Mouse (Mus musculus) urinary bladder, adult 18-20 months (tissue): ENCODE measurements at regions not wholly inside any gene's neighbourhood (a gene's known extent, or its start where the extent isn't known, plus 50 kb on each side); places are given as distances from the start of the nearest gene placed in this dataset.

Experiments
- DNase-seq, 2 experiments: peaks; one replicate each; pipeline ENCODE4 v3.0.0; 2022; ENCODE audit warnings: low spot score in 2 of 2, mixed read lengths in 2 of 2

DNA sequence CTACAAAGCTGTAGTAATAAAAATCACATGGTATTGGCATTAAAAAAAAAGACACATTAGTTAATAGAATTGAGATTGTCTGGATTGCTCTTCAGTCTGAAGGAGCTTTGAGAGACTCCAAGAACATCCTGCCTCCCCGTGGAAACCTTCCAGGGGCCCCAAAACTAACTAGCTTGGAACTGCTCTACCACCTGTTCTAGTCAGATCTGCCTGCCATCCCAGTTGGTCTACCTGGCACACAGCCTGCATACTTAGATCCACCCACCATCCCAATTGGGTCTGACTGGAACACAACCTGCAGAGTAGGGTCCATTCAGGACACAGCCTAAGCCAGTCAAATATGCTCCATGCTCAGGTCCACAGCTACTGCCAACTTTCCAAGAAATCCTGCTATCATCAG, 503.6 kb downstream of the Rapgef2 start:
- DNase-seq: no peak

DNA sequence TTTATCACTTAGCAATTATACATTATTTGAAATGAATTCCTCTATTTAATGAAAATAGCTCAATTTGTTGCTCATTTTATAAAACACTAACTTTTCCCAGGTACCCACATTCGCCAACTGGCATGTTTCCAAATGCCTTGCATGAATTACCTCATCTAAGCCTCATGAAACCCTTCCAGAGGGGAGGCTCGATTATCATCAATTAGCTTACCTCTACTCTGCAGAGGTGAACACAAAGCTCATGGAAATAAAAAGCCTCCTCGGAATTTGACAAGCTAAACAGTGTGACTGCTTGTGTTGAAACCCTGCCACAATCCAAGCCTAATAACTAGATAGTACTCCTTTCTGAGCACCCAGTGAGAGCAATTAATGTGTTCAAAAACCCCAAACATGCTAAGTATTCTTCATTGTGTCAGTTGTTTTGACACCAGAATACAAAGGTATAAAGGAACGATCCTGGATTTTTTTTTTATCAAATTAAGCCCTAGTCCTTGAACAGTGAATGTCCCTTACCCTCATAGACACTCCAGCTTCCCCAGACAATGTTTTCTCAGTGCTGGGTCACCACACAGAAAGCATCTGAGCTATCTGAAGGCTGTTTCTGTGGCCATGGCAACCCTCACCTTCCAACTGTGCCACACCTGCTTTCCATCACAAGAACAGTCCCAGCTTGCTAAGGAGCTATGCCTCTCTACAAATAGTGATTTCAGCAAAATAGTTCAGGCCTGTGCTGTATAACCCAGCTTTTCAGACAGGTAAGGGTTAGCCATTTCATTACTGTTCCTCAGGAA, 530.4 kb downstream of the Rapgef2 start:
- DNase-seq: no peak

DNA sequence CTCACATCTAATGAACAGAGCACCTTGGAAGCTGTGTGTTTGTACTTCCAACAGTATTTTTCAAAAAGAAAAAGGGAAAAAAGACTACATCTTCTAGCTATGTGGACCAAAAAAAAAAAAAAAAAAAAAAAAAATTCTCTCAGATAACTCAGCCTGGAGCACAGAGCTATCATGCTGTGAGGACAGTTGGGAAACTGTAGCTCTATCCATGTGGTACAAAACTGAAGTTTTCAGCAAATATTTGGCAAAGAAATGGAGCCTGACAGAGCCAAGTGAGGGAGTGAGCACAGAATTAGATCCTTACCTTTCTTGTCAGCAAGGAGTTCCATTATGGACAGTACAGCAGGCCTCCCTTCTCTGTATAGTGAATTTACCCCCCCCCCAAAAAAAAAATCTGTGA, 550.2 kb downstream of the Rapgef2 start:
- DNase-seq: no peak

DNA sequence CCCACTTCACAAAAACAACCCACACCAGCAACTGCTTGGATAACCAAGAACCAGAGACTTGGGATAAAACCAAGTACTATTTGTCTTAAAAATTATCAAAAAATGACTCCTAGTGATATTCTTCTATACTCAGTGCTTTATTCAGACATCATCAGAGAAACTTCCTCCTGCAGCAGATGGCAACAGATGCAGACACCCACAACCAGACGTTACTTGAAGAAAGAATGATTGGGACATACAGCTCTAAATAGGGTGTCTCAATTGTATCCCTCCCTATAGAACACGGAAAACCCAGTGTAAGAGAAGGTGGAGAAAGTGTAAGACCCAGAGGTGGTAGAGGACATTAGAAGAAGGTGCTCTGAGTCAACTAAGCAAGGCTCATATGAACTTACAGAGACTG, 569.6 kb downstream of the Rapgef2 start:
- no peak for DNase-seq

DNA sequence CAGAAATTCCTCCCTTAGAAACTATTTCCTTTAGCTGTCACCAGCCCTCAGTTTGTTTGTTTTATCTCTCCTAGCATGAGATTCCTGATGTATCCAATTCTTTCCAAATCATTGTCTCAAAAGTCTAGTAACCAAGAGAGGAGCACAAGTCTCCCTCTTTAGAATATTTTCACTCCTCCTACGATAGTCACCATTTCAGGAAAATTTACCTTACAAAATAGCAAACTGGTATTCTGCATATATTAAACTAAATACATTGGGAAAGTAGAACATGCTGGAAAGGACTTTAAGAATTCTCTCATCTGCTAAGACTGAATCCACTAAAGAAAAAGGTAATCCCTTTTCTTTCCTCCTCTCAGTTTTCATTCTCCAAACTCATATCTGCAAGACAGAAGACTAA, 578.6 kb downstream of the Rapgef2 start:
- no peak for DNase-seq

DNA sequence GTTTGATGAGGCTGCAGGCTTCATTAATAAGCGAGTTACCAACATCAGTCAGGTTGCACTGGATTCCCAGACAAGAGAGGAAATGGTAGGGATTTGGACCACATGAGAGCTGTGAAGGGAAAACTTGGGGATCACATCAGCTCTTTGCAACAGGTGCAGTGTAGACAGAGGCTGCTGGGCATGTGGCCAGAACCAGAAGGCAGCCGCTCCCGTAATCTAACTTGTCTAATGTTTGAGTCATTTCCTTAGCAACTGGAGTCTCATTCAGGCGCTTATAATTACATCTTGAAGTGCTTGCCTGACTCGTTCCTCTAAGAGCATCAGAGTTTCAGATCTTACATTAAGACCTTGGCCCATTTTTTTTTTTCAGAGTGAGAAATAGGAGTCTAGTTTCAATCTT, 587.4 kb downstream of the Rapgef2 start:
- no peak for DNase-seq

DNA sequence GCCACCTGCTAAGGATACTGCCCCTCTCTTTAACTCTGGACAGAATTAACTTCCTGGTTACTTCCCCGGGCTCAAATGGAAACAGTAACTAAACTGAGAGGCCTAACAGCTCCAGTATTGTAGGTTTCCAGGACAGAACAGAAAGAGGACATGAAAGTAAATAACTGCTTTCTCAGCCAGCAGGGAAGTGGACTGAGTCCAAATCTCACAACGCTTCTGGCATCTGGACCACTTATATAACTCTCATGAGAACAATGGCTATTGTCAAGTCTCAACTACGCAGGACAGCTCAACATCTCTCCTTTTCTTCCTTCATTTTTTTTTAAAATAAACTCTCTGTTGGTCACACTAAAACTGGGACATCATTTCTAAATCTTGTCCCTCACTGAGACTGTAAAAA, 594.8 kb downstream of the Rapgef2 start:
- no peak for DNase-seq

DNA sequence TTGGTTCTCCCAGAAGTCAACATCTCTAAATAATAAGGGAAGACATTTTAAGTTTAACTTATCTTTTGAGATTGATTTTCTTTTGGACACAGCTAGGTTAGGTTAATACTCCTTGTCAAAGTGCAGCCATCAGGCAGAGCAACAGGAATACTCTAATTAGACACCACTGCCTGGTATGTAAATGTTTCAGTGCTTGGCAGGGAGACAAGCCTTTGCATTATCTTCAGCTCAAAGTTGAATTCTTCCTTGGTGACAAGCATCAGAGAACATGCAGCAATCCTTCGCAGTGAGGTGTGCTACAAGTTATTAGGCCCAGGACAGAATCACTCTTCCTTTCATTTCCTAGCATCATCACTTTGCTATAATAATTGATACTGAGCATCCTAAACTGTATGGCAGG, 608.7 kb downstream of the Rapgef2 start:
- no peak for DNase-seq

DNA sequence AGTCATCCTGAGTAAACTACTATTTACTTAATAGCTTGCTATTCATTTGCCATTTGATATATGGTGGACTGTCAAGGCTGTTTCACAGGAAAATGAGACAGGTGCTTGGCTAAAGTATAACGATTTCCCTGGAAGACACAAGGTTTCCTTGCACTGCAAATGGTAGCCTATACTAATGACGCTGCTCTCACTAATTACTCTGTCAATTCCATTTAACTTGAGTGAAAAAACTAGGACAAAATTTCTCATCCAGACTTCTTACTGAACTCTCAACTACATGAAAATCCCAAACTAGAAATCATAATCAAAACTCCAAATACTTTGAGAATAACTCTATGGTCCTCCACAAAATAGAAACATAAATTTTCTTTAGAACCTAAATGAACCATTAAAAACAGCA, 609.5 kb downstream of the Rapgef2 start:
- no peak for DNase-seq

DNA sequence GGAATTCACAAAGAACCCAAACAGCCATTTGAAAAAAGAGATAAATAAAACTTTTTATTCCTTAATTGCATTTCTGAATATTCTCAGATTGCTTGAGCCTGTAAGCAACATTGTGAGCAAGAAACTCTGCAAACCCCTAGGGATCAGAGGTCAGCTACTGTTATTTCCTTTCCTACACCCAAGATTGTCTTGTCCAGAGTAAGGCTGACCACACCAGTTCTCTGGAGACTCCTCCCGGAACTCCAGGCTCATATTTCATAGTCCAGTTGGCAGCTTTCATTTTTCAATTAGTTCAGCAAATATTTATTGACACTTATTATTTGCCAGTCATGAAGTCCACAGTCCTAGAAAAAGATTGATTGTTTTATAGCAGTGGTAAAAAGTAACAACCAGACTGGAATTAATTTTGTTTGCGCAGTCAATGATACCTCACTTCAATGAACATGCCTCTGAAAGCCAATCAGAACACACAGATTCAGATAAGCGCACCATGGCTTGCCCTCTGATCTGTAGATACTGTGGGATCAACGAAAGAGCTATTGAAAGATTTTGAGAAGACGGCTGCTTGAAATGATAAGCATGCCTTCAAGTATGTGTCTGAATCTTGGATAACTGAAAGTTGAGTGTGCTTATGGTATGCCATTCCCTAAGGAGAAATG, 611.7 kb downstream of the Rapgef2 start:
- no peak for DNase-seq

DNA sequence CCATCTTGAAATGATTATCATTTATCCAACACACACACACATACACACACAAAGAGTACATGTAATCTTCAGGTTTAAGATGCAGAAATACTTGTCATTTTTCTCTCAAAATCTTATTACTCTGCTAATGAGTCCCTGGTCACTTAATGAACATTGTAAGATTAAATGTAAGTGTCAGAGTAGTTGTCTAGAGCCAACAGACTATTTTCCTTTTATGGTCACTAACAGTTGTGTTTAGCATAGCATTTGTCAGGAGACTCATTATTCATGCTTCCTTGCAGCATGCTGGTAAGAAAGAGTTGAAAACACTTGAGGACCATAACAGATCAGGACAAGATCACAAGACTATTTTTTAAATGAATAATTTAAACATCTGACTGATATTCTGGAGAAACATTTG, 618.3 kb downstream of the Rapgef2 start:
- DNase-seq: no peak

DNA sequence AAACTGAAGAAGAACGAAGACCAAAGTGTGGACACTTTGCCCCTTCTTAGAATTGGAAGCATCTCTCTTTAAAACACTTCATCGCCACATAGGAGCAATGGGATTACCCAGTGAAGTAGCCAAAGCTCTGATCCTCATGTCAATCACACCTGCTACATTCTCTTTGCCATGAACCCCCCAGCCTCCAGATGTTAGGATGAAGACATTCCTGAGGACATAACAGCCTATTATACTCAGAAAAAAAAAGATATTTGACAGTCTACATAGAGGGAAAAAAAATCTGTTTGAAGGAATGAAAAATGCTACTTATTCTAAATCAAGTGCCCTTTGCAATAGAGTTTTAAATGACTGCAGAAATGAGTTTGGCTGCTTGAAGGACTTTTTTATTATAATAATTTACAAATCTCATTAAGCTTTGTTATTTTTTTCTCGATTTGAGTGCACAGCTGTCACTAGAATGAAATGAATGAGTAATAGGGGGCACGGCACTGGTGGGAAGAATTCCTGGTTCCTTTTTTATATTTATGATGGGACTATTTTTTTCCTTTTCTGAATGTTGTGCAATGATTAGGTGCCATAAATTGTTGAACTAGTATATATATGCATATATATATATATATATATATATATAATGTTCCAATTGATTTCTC, 618.8 kb downstream of the Rapgef2 start:
- no peak for DNase-seq

DNA sequence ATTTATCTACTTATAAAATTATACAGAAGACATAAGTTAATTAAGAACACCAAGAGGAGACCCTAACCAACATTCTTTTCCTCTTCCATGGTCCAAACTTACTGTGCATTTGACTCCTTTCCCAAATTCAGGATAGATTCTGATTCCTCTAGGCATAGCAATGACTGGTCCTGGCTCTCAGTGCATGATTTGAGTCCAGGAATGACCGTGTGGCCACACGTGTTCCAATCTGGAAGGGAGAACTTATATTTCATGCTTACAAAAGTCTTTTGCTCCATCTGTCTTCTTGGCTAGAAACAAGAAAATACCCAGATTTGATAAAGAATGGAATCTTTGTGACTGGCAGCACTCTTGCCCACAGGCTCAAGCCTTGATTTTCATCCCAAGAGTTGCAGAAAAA, 638.2 kb downstream of the Rapgef2 start:
- DNase-seq: no peak

DNA sequence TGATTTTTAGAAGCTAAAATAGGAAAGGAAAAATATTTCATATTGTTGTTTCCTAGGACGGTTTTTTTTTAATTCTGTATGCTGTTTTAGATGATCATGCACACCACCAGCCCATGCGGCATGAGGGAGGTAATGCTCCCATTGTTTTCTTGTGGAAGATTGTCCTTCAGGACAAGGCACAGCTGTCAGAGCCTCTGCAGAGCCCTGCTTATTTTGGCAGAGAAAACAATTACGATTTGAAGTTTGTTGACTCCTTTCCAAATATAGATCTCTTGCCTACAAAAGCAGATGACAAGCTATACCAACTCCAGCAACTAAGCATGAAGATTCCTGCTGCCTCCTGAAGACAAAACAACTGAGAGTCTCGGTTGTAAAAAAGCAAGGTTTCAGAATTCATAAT, 650.9 kb downstream of the Rapgef2 start:
- no peak for DNase-seq

DNA sequence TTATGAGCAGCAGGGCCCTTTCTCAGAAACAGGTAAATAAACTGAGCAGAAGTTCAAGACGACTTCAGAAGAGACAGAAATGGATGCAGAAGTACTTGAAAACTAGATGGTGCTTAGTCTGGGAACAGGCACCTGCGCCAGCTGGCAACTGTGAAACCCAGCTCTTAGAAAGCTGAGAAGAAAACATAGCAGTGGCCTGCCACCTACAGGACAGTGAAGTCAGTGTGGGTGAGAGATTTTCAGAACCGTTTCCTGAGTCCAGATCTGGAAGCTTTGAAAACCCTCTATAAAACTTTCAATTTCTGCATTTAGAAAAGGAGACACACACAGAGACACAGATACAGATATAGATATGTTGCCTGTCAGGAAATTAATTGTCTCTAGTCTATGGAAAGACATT, 667.4 kb downstream of the Rapgef2 start:
- no peak for DNase-seq

DNA sequence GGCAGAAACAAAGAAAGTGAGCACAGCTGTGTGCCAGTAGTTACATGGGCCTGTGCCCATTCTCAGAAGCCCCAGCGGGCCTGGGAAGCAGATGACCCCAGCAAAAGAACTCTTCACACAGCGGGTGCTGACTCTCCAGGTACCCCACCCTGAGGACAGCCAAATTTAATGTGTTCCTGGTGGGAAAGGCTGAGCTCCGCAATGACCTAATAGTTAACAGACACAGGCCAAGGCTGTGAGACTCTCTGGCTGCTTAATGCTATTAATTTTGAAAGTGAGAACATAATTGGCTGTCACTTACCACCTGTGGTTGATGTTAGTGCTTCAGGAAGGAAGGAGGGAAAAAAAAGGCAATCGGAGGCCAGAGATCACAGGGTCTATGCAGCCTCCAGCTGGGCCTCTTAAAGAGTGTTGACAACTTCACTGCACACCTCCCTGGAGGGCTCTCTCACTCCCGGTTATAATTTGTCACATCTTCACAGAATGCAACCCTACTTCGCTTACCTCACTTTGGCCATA, 691.5 kb downstream of the Rapgef2 start:
- no peak for DNase-seq

DNA sequence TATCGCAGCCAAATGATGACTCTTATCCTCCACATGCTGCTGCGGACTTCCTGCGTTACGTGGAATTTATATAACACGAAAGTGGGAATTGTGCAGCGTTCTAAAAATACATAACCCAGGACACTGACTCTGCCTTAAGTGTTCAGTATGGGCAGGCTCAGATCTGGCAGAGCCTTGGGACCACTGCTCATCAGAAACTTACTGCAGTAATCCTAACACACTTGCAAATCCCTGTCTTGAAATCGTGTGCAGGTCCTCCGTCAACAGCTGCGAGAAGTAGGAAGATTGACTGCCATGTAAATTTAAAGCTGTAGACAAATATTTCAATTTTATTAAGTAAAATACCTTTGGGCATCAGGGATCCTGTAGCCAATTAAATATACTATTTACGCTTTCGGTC, 692.0 kb downstream of the Rapgef2 start:
- no peak for DNase-seq

DNA sequence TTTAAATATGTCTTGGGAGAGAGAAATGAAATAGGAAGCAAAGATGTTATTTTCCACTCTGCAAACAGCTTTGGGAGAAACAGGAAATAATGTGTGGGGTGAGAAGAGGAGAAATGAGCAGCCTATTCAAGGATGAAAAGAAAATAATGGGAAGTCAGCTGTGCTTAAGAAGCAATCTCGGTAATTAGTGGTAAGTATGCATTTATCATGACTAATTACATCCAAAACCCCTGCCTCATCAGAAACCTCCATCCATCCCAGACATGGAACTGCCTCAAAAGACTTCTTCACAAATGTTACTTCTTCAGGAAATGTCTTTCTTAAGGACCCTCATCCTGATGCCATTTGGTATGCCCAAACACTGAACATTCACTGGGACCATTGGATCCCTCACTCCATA, 699.7 kb downstream of the Rapgef2 start:
- no peak for DNase-seq

DNA sequence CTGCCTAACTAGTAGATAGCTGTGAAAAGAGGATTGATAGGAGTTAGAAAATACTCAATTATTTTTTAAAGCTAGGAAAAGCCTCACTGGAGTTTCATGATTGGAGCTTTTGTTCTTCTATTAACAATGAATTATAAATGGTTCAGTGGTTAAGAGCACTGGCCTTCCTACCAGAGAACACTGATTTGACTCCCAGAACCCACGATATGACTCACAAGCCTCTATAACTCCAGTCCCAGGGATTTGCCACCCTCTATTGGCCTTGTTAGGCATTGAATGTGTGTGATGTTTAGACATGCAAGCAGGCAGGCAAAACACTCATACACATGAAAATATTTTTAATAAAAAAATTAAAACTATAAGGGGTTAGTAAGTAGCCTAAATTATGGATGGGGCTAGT, 704.4 kb downstream of the Rapgef2 start:
- DNase-seq: no peak

DNA sequence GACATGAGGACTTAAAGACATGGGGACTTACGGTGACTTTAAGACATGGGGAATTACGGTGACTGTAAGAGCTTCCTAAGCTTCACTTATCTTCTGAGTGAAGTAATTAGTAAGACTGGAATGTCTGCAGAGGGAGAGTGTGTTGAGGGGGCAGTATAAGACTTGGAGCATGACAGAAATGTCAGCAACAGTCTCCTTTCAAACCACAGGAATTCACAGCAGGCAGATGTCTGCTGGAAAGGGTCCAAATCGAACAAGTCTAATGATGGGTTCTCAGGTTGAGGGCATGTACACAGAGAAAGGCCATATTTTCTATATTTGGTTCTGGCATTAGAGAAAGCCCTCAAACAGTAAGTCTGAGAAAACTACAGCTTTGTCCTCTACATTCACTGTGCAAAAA, 705.2 kb downstream of the Rapgef2 start:
- no peak for DNase-seq

DNA sequence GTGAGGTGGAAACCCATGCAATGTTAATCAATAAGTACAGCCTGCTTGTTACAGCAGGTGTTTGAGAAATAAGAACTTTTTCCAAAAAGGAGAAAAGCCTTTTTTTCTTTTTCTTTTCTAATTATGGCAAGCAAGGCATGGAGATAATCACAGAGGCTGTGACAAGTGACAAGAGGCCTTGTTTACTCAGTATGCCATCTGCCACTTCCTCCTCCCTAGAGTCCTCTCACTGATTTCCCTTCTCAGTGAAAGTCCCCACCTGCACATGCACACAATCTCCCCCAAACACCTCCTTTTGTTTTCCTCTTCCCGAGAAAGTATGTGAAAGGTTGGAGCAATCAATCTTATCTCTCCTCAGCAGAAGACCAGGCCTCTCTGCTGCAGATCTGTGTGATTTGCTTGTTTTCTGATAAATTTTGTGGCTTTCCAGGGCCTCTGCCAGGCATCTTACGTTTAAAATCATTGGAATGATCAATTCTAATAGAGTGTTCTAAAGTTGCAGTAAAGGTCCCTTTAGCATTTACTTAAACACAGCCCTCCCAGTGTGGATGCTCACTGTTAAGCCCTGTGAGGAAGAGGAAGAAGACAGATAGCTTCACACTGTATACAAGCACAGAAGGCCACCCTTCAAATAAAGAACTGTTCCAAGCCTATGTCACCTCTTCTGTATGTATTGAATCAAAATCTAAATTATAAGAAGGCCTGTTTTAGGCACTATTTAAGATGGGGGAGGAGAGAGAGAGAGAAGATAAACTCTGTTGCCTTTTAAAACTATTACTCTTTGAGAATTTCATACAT, 710.5 kb downstream of the Rapgef2 start:
- no peak for DNase-seq

DNA sequence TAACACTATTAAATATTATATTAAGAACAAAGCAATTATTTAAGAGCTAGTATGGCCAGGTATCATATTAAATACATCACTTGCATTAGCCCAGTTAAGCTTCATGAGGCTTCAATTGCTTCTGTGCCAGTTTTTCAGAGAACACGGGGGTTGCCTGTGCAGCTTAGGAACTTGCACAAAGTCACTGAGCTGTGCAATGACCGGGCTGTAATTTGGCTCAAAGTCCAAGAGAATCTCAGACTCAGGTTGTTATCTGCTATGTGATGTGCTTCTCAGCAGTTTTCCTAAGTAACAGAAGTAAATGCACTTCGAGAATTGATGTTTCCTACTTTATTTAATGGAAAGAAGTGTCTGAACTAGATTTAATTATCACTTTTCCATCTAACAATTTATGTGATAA, 711.5 kb downstream of the Rapgef2 start:
- no peak for DNase-seq
